Mouse (Mus musculus): ENCODE data around the gene Nudt2. TPM values are rescaled to one million over a fixed set of nuclear protein-coding genes. Genes with fewer than 3 reads are reported as not detected.

Gene Nudt2
- polyA plus RNA-seq (2012; rRNA removed; ENCODE audit: low replicate concordance) = 7.7 and 16.9 TPM in 2 replicates

DNA sequence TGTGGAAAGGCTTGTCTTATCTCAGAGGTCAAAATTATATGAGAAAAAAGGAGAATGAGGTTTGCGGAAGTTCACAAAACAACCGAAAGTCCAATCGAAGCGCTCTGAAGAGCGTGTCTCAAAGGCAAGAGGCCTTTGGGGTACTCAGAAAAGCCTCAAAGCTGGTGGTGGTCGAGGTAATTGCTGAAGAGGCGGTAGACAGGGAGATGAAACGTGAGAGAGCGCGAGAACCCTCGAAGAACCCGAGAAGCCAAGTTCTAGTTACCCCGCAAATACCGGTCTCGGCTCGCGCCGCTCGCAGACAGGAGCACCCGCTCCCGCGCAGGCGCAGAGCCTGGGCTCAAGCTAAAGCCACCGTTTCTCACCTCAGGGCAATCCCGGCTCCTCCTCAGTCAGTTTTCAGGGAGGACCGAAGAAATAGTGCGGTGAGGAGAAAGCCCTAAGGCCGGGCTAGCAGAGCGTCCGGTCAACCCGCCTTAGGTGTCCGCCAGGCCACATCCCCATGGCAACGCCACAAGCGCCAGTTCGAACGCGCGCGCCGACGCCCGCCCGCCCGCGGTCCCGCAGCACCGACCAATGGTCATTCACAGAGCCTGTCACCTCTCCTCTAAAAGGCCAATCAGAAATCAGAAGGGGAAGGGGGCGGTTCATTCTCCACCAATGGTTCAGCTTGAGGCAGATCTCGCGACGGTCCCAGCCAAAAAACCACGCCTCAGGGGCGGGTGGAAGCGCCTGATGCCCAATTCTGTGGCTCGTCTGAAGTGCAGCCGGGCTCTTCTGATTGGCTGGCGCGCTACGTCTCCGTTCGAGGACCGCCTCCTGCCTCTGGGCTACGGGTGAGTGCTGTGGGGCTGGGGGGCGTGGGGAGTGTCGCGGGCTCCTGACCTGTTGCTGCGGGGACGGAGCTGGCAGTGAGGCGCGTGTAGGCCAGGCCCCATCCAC, at the start of gene Nudt2, which contains the start of gene Kif24:
Gene Nudt2 (plus strand): TSS at position 807 of the 942 bp plus-strand sequence.
Gene Kif24 (minus strand): TSS at position 543 of the 942 bp plus-strand sequence.

DNA sequence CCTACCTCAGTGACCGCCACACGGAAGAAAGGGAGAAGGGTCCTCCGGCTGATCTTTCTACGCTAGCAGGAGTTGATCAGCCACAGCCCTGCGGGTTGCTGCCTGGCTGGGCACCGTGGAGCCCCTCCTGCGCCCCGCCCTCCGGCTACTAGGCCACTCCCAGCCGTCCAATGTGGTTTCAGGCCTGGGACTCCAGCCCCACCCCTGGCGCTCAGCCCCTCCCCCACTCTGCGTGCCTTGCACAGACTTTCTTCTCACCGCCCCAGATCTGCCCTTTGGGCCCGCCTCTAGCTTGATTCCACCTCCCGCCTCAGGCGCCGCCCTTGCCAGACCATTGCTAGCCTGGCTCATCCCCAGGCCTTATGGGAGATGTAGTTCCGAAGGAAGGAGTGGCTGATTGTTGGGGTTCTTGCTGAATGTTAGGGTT, 38.0 kb downstream of the Nudt2 start, which contains the start of gene AI464131:
Gene AI464131 (minus strand): TSS at position 91 of the 427 bp plus-strand sequence.

GRCm38 (mm10) chr4:41517233-41517632, 52.3 kb downstream of the Nudt2 start, which contains the start of gene 1110017D15Rik:
TSS of gene 1110017D15Rik (minus strand) at chr4:41517333.

Other genes with a start within 250 kb of the Nudt2 start
- gene Ubap2, start 190.0 kb upstream of the Nudt2 start, polyA plus RNA-seq (2012; rRNA removed; ENCODE audit: low replicate concordance) = 58.8 and 122 TPM in 2 replicates
- 24.0 and 33.9 TPM in 2 replicates for gene Dcaf12, start 150.3 kb upstream of the Nudt2 start, polyA plus RNA-seq (2012; rRNA removed; ENCODE audit: low replicate concordance)
- gene Ubap1, start 116.2 kb upstream of the Nudt2 start, polyA plus RNA-seq (2012; rRNA removed; ENCODE audit: low replicate concordance) = 20.2 and 39.6 TPM in 2 replicates
- 0.57 and 0.96 TPM in 2 replicates for gene Kif24, start 264 bp upstream of the Nudt2 start, polyA plus RNA-seq (2012; rRNA removed; ENCODE audit: low replicate concordance)
- gene AI464131, start 37.9 kb downstream of the Nudt2 start, polyA plus RNA-seq (2012; rRNA removed; ENCODE audit: low replicate concordance) = 27.6 and 30.7 TPM in 2 replicates
- 0.11 and 0.49 TPM in 2 replicates for gene 1110017D15Rik, start 52.2 kb downstream of the Nudt2 start, polyA plus RNA-seq (2012; rRNA removed; ENCODE audit: low replicate concordance)
- 20.6 and 53.7 TPM in 2 replicates for gene Fam219a, start 104.4 kb downstream of the Nudt2 start, polyA plus RNA-seq (2012; rRNA removed; ENCODE audit: low replicate concordance)
- gene Dnaic1, start 104.6 kb downstream of the Nudt2 start, polyA plus RNA-seq (2012; rRNA removed; ENCODE audit: low replicate concordance) = 13.4 and 15.1 TPM in 2 replicates
- gene Enho, start 175.2 kb downstream of the Nudt2 start, polyA plus RNA-seq (2012; rRNA removed; ENCODE audit: low replicate concordance) = 43.2 and 78.8 TPM in 2 replicates
- gene Cntfr, start 231.9 kb downstream of the Nudt2 start, polyA plus RNA-seq (2012; rRNA removed; ENCODE audit: low replicate concordance) = 15.1 and 23.7 TPM in 2 replicates
- gene Il11ra1, start 234.8 kb downstream of the Nudt2 start, polyA plus RNA-seq (2012; rRNA removed; ENCODE audit: low replicate concordance) = 119 and 149 TPM in 2 replicates
- 42.2 and 67.4 TPM in 2 replicates for gene Rpp25l, start 248.4 kb downstream of the Nudt2 start, polyA plus RNA-seq (2012; rRNA removed; ENCODE audit: low replicate concordance)

All from mammary gland, adult 2 months (tissue).